Mouse (Mus musculus) testis, adult 2 months (tissue): ENCODE data around the gene Gde1. TPM values are rescaled to one million over a fixed set of nuclear protein-coding genes. Genes with fewer than 3 reads are reported as not detected.
A peak's percentile ranks its signal among the peaks of the same experiment; 100 is the strongest.

Experiments used
- H3K27ac ChIP-seq: fragments of 200-500 bp; 2 replicates; pipeline ENCODE4 v1.5.1; 2012; ENCODE audit warnings: low read depth, low read length; ENCODE audit not compliant: control insufficient read depth, insufficient read depth
- H3K27me3 ChIP-seq: fragments of 200-500 bp; 2 replicates; pipeline ENCODE4 v1.6.1; 2012; ENCODE audit warnings: mild to moderate bottlenecking, low read length, moderate library complexity; ENCODE audit not compliant: control insufficient read depth, insufficient read depth
- H3K36me3 ChIP-seq: fragments of 200-500 bp; 2 replicates; pipeline ENCODE4 v1.6.1; 2012; ENCODE audit warnings: mild to moderate bottlenecking, low read length; ENCODE audit not compliant: control insufficient read depth, insufficient read depth
- H3K4me1 ChIP-seq: fragments of 200-500 bp; 2 replicates; pipeline ENCODE4 v1.6.1; 2012; ENCODE audit warnings: low read length; ENCODE audit not compliant: control insufficient read depth, insufficient read depth
- H3K4me3 ChIP-seq: fragments of 200-500 bp; 2 replicates; pipeline ENCODE4 v1.5.1; 2012; ENCODE audit warnings: low read depth, mild to moderate bottlenecking, low read length, moderate library complexity, mixed read lengths; ENCODE audit not compliant: control insufficient read depth
- CTCF ChIP-seq: fragments of 200-500 bp; IDR thresholded peaks from 2 replicates; pipeline ENCODE4 v1.5.1; 2012; ENCODE audit warnings: low read depth, mild to moderate bottlenecking, inconsistent platforms, low read length, moderate library complexity; ENCODE audit not compliant: control insufficient read depth, insufficient read depth, insufficient replicate concordance
- POLR2A ChIP-seq: fragments of 200-500 bp; IDR thresholded peaks from 2 replicates; pipeline ENCODE4 v1.6.1; 2012; ENCODE audit warnings: low read depth, mild to moderate bottlenecking, inconsistent platforms, low read length, moderate library complexity; ENCODE audit not compliant: control insufficient read depth
- polyA plus RNA-seq: library from polyadenylated mRNA; depleted of rRNA; stranded (reverse); fragments of >200 nt; gene quantifications from 2 replicates; pipeline ENCODE4 v1.2.3, GENCODE M21; 2012

Gde1 gene
- polyA plus RNA-seq, 1 experiment: 164 TPM

GRCm38 (mm10) chr7:118688199-118688598 lies 17.4 kb downstream of the Gde1 start:
- Histone ChIP-seq H3K27me3 (no peaks in the 10 kb centered on the region), H3K4me1 (no peaks in the 10 kb centered on the region), H3K27ac (no peak overlapping the region), H3K36me3 (peaks cover 8% of the 10 kb centered on the region), H3K4me3 (no peak overlapping the region)
- TF ChIP-seq CTCF (peak; percentile 54; the same call in 1 of the 2 replicates), POLR2A (no peak)

- TF ChIP-seq POLR2A (no peak), CTCF (no peak)
- Histone ChIP-seq H3K27ac (no peak overlapping the region), H3K4me1 (no peaks in the 10 kb centered on the region), H3K4me3 (no peak overlapping the region), H3K27me3 (no peaks in the 10 kb centered on the region), H3K36me3 (no peaks in the 10 kb centered on the region)
Observed at GRCm38 (mm10) chr7:118676826-118677225, 28.8 kb downstream of the Gde1 start.

- Histone ChIP-seq H3K36me3 (no peaks in the 10 kb centered on the region), H3K4me3 (no peak overlapping the region), H3K27ac (no peak overlapping the region), H3K4me1 (no peaks in the 10 kb centered on the region), H3K27me3 (no peaks in the 10 kb centered on the region)
- TF ChIP-seq POLR2A: no peak
- TF ChIP-seq CTCF: no peak
Observed at GRCm38 (mm10) chr7:118670142-118670541, 35.4 kb downstream of the Gde1 start.

GRCm38 (mm10) chr7:118667773-118668172 lies 37.8 kb downstream of the Gde1 start:
- no peaks in the 10 kb centered on the region for H3K36me3 ChIP-seq
- no peaks in the 10 kb centered on the region for H3K27me3 ChIP-seq
- H3K4me3 ChIP-seq: no peak overlapping the region
- no peaks in the 10 kb centered on the region for H3K4me1 ChIP-seq
- H3K27ac ChIP-seq: no peak overlapping the region
- TF ChIP-seq POLR2A: no peak
- TF ChIP-seq CTCF: no peak

- no peak overlapping the region for H3K27ac ChIP-seq
- H3K4me1 ChIP-seq: no peaks in the 10 kb centered on the region
- H3K36me3 ChIP-seq: no peaks in the 10 kb centered on the region
- no peaks in the 10 kb centered on the region for H3K27me3 ChIP-seq
- TF ChIP-seq CTCF (no peak), POLR2A (no peak)
- H3K4me3 ChIP-seq: no peak overlapping the region
Observed at GRCm38 (mm10) chr7:118656730-118657129, 48.8 kb downstream of the Gde1 start.

- H3K4me1 ChIP-seq: no peaks in the 10 kb centered on the region
Observed at GRCm38 (mm10) chr7:118652572-118653295, 52.8 kb downstream of the Gde1 start.

GRCm38 (mm10) chr7:118650891-118651290 lies 54.7 kb downstream of the Gde1 start:
- TF ChIP-seq POLR2A: no peak
- TF ChIP-seq CTCF: no peak
- no peaks in the 10 kb centered on the region for H3K27me3 ChIP-seq

More at GRCm38 (mm10) chr7:118652572-118653295, 52.8 kb downstream of the Gde1 start:
- Histone ChIP-seq H3K27ac (no peak overlapping the region), H3K27me3 (no peaks in the 10 kb centered on the region), H3K4me3 (no peak overlapping the region), H3K36me3 (no peaks in the 10 kb centered on the region)
- TF ChIP-seq POLR2A: no peak
- no peak for TF ChIP-seq CTCF

GRCm38 (mm10) chr7:118650119-118650518 lies 55.5 kb downstream of the Gde1 start:
- Histone ChIP-seq H3K27ac (no peak overlapping the region), H3K36me3 (no peaks in the 10 kb centered on the region), H3K27me3 (no peaks in the 10 kb centered on the region), H3K4me3 (no peak overlapping the region), H3K4me1 (no peaks in the 10 kb centered on the region)
- TF ChIP-seq CTCF (no peak), POLR2A (no peak)

More at GRCm38 (mm10) chr7:118650891-118651290, 54.7 kb downstream of the Gde1 start:
- no peaks in the 10 kb centered on the region for H3K36me3 ChIP-seq
- no peak overlapping the region for H3K4me3 ChIP-seq
- no peak overlapping the region for H3K27ac ChIP-seq
- no peaks in the 10 kb centered on the region for H3K4me1 ChIP-seq
